Mouse (Mus musculus) C2C12 (cell line): ENCODE data around the gene Slc48a1. TPM values are rescaled to one million over a fixed set of nuclear protein-coding genes. Genes with fewer than 3 reads are reported as not detected.
A peak's percentile ranks its signal among the peaks of the same experiment; 100 is the strongest.

Source experiments
- H3K27me3 ChIP-seq: one replicate; pipeline ENCODE4 v1.6.1; 2011; ENCODE audit not compliant: control insufficient read depth, insufficient read depth, insufficient read length
- H3K36me3 ChIP-seq: one replicate; pipeline ENCODE4 v1.6.1; 2011; ENCODE audit not compliant: control insufficient read depth, insufficient read depth
- H3K4me3 ChIP-seq: one replicate; pipeline ENCODE4 v1.5.1; 2011; ENCODE audit warnings: mild to moderate bottlenecking, control low read depth; ENCODE audit not compliant: poor library complexity, insufficient read depth, severe bottlenecking
- H3K79me2 ChIP-seq: one replicate; pipeline ENCODE4 v1.6.1; 2011; ENCODE audit not compliant: control insufficient read depth, insufficient read depth
- H3K79me3 ChIP-seq: one replicate; pipeline ENCODE4 v1.6.1; 2011; ENCODE audit warnings: low read depth, control low read depth
- H3ac ChIP-seq: one replicate; pipeline ENCODE3; 2011; ENCODE audit warnings: low read depth; ENCODE audit not compliant: control insufficient read depth, insufficient read length
- CEBPB ChIP-seq: IDR thresholded peaks from one replicate; pipeline ENCODE4 v1.6.1; 2011; ENCODE audit warnings: low read depth, mild to moderate bottlenecking, control low read depth, moderate library complexity
- CTCF ChIP-seq: IDR thresholded peaks from one replicate; pipeline ENCODE4 v1.5.1; 2011; ENCODE audit not compliant: control insufficient read depth, insufficient read depth, insufficient read length
- FOSL1 ChIP-seq: IDR thresholded peaks from one replicate; pipeline ENCODE4 v1.8.0; 2011; ENCODE audit warnings: mild to moderate bottlenecking, low read length; ENCODE audit not compliant: poor library complexity, insufficient read depth, severe bottlenecking
- MAX ChIP-seq: IDR thresholded peaks from one replicate; pipeline ENCODE4 v1.6.1; 2011; ENCODE audit warnings: mild to moderate bottlenecking, control low read depth
- MYOD1 ChIP-seq: IDR thresholded peaks from one replicate; pipeline ENCODE4 v1.6.1; 2011; ENCODE audit warnings: low read depth; ENCODE audit not compliant: control insufficient read depth, insufficient read length
- MYOG ChIP-seq: IDR thresholded peaks from one replicate; pipeline ENCODE4 v1.6.1; 2011; ENCODE audit not compliant: control insufficient read depth, insufficient read length; ENCODE audit errors: extremely low read depth
- USF1 ChIP-seq: IDR thresholded peaks from one replicate; pipeline ENCODE4 v1.6.1; 2011; ENCODE audit warnings: low read depth, mild to moderate bottlenecking, control low read depth, moderate library complexity
- polyA plus RNA-seq: library from polyadenylated mRNA; unstranded; fragments of >200 nt; fragmentation: generic; extraction: Trizol; gene quantifications from one replicate; pipeline ENCODE4 v1.2.1, GENCODE M21; 2012; ENCODE audit warnings: missing spikeins

Gene Slc48a1
- polyA plus RNA-seq, 1 experiment = 148 TPM

GRCm38 (mm10) chr15:97767280-97768186 lies 10.8 kb upstream of the Slc48a1 start, which contains the start of gene Rapgef3:
Gene Rapgef3 (minus strand): TSS chr15:97767972.
- no peaks in the 10 kb centered on the region for H3K36me3 ChIP-seq
- H3K4me3 ChIP-seq = peak within 1 kb of the TSS; percentile 26
- H3ac ChIP-seq = peak within 1 kb of the TSS; percentile 34
- H3K79me2 ChIP-seq = no peaks in the 10 kb centered on the region
- peak; percentile 4 for TF ChIP-seq MYOD1
- TF ChIP-seq MAX = peak; percentile 82
- no peak for TF ChIP-seq CEBPB
- peak; percentile 65 for TF ChIP-seq CTCF
- peak; percentile 24 for TF ChIP-seq FOSL1
- TF ChIP-seq USF1 = peak; percentile 54
- TF ChIP-seq MYOG = no peak
- H3K79me3 ChIP-seq = no peaks in the 10 kb centered on the region
- peaks cover 19% of the 10 kb centered on the region for H3K27me3 ChIP-seq

GRCm38 (mm10) chr15:97768192-97768591 lies 10.1 kb upstream of the Slc48a1 start:
- Histone ChIP-seq H3K4me3 (peak overlapping the region; percentile 26), H3K79me2 (no peaks in the 10 kb centered on the region), H3ac (peak overlapping the region; percentile 34), H3K79me3 (no peaks in the 10 kb centered on the region), H3K36me3 (no peaks in the 10 kb centered on the region), H3K27me3 (peaks cover 19% of the 10 kb centered on the region)
- TF ChIP-seq USF1 (no peak), CTCF (no peak), MYOD1 (no peak), FOSL1 (no peak), MAX (no peak), CEBPB (no peak), MYOG (no peak)

GRCm38 (mm10) chr15:97770280-97770679 lies 8.0 kb upstream of the Slc48a1 start:
- H3K27me3 ChIP-seq = peaks cover 12% of the 10 kb centered on the region
- no peak for TF ChIP-seq CEBPB
- no peak for TF ChIP-seq CTCF
- no peak for TF ChIP-seq USF1
- no peak for TF ChIP-seq FOSL1
- no peak for TF ChIP-seq MYOD1
- TF ChIP-seq MAX = no peak
- no peak for TF ChIP-seq MYOG
- no peaks in the 10 kb centered on the region for H3K79me3 ChIP-seq
- H3K79me2 ChIP-seq = no peaks in the 10 kb centered on the region
- no peak overlapping the region for H3K4me3 ChIP-seq
- no peaks in the 10 kb centered on the region for H3K36me3 ChIP-seq
- H3ac ChIP-seq = no peak overlapping the region

GRCm38 (mm10) chr15:97773108-97773507 lies 5.2 kb upstream of the Slc48a1 start:
- TF ChIP-seq CEBPB = no peak
- TF ChIP-seq MAX = peak; percentile 21
- no peak for TF ChIP-seq USF1
- Histone ChIP-seq H3K79me3 (no peaks in the 10 kb centered on the region), H3ac (no peak overlapping the region), H3K27me3 (no peaks in the 10 kb centered on the region), H3K4me3 (no peak overlapping the region), H3K79me2 (no peaks in the 10 kb centered on the region), H3K36me3 (no peaks in the 10 kb centered on the region)

- no peak overlapping the region for H3K4me3 ChIP-seq
- H3ac ChIP-seq = no peak overlapping the region
- no peaks in the 10 kb centered on the region for H3K36me3 ChIP-seq
- TF ChIP-seq MYOG = no peak
- TF ChIP-seq MYOD1 = no peak
- no peak for TF ChIP-seq USF1
- no peak for TF ChIP-seq FOSL1
- no peak for TF ChIP-seq CTCF
- TF ChIP-seq CEBPB = no peak
- TF ChIP-seq MAX = no peak
- H3K27me3 ChIP-seq = no peaks in the 10 kb centered on the region
- H3K79me2 ChIP-seq = no peaks in the 10 kb centered on the region
- no peaks in the 10 kb centered on the region for H3K79me3 ChIP-seq
Observed at GRCm38 (mm10) chr15:97773961-97774370, 4.4 kb upstream of the Slc48a1 start.

GRCm38 (mm10) chr15:97776514-97776913 lies 1.8 kb upstream of the Slc48a1 start:
- TF ChIP-seq MYOG (no peak), CTCF (peak; percentile 91)
- Histone ChIP-seq H3K79me2 (no peaks in the 10 kb centered on the region), H3K36me3 (no peaks in the 10 kb centered on the region), H3K79me3 (no peaks in the 10 kb centered on the region), H3K27me3 (no peaks in the 10 kb centered on the region), H3ac (no peak overlapping the region), H3K4me3 (no peak overlapping the region)
